Mouse (Mus musculus) cerebellum, adult 2 months (tissue): Measurements from ENCODE around the gene Gm11492. TPM values are rescaled to one million over a fixed set of nuclear protein-coding genes. Genes with fewer than 3 reads are reported as not detected.

ENCODE experiments used
- DNase-seq, 2 experiments: peaks; one replicate each; pipeline ENCODE4 v3.0.0; 2021
- H3K27ac ChIP-seq: fragments of 200-500 bp; 2 replicates; pipeline ENCODE4 v1.5.1; 2012; ENCODE audit warnings: low read length, control low read depth, inconsistent platforms; ENCODE audit not compliant: insufficient read depth
- H3K27me3 ChIP-seq: fragments of 200-500 bp; 2 replicates; pipeline ENCODE4 v1.6.1; 2012; ENCODE audit warnings: inconsistent platforms, mild to moderate bottlenecking, low read length, moderate library complexity; ENCODE audit not compliant: control insufficient read depth, insufficient read depth
- H3K4me1 ChIP-seq: fragments of 200-500 bp; 2 replicates; pipeline ENCODE4 v1.6.1; 2011; ENCODE audit warnings: low read length; ENCODE audit not compliant: control insufficient read depth, insufficient read depth
- H3K4me3 ChIP-seq: fragments of 200-500 bp; replicated peaks from 2 replicates; pipeline ENCODE3; 2011; ENCODE audit warnings: mild to moderate bottlenecking, low read depth, low read length, control low read depth; ENCODE audit not compliant: insufficient read depth
- CTCF ChIP-seq: fragments of 200-500 bp; IDR thresholded peaks from 2 replicates; pipeline ENCODE4 v1.5.1; 2011; ENCODE audit warnings: low read depth, mild to moderate bottlenecking, control low read depth, low read length, moderate library complexity, borderline replicate concordance; ENCODE audit not compliant: insufficient read depth
- POLR2A ChIP-seq: fragments of 200-500 bp; IDR thresholded peaks from 2 replicates; pipeline ENCODE4 v1.6.1; 2011; ENCODE audit warnings: low read length, control low read depth, borderline replicate concordance; ENCODE audit not compliant: insufficient read depth
- WGBS: fragments of 180-500 bp; shearing (Covaris S2); methylation state at CpG from one replicate; pipeline ENCODE4 v1.1.7; 2018; 5-methylcytosine and 5-hydroxymethylcytosine counted together
- polyA plus RNA-seq: library from polyadenylated mRNA; depleted of rRNA; stranded (reverse); fragments of >200 nt; gene quantifications from 2 replicates; pipeline ENCODE4 v1.2.3, GENCODE M21; 2012

Gm11492 gene
- polyA plus RNA-seq, 1 experiment = not detected

DNA sequence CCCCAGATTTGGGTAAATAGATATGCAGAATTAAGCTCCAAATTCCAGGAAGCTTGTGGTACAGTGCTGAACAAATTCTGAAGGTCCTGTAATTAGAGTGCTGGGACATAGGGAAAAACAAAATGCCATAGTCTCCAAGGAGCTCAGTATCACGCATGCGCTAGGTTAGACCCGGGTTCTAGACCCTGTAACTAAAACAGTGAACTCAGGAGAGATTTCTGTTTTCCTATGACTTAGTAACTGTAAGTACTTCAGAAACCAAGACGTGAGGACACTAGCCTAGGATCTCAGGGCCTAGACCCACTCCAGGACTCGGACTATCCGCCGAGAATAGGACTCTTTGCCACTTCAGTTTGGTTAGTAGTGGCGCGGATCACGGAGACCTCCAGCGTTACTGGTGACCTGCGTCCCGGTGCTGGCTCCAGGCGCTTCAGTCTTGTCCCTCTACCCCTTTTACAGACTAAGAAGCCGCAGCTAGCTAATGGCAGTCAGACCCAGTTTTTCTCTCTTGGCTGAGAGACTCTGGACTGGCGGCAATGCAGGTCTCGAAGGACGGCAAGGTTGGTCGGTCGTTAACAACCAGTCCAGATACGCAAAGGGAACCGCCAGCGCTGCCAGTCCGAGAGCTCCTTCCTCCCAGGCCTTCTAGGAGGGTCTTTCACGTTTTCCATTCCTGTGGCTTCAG lies 24.5 kb downstream of the Gm11492 start:
- Histone ChIP-seq H3K27me3 (no peaks in the 10 kb centered on the region), H3K4me1 (peaks cover 16% of the 10 kb centered on the region), H3K4me3 (peak overlapping the region; percentile 83), H3K27ac (peak overlapping the region; percentile 48)
- under 1% methylated on average over 25 of the region's 25 CpGs for WGBS
- peak; percentile 55 to 71 for DNase-seq
- TF ChIP-seq CTCF (no peak), POLR2A (no peak)

DNA sequence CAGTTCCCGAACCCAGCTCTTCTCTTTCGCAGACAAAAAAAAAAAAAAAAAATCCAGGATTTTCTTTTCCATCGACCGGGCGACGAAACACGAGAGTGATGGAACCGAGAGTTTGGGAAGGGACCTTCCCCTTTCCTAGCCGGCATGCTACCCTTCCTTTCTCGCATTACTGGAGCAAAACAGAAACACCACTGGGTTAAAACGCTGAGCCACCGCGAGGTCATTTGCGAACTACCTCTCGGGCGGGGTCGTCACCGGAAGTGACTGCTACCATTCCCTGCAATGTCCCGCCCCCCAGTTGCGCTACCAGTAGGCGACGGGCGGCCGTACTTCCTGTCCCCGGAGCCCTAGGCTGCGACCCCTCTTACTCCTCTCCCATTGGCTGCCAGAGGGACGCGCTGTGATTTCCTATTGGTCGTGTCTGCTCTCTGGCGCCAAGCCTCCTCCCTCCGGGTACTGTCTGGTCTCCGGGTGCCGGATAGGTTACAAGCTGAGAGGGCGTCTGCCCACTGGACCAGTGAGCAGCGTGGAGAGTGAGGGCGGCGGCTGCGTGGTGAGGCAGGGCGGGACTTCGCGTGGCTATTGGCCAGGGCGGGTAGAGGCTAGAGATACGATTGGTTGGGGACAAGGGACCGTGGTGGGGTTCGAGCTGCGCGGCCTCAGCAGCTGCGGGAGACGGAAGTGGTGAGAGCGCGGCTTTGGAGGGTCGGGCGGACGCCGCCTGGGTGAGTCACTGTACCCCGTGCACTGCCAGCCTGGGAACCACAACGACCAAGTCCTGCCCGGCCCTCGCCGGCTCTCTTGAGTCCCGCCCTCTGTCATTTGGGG lies 25.3 kb downstream of the Gm11492 start, which contains the start of gene Mtmr4:
Gene Mtmr4, plus strand, starts transcription at position 637 of the 828 bp plus-strand sequence.
- Histone ChIP-seq H3K4me1 (peaks cover 16% of the 10 kb centered on the region), H3K4me3 (peak within 1 kb of the TSS; percentile 83), H3K27me3 (no peaks in the 10 kb centered on the region), H3K27ac (peak within 1 kb of the TSS; percentile 89)
- peak; percentile 100 for DNase-seq
- peak; percentile 96 for TF ChIP-seq POLR2A
- no peak for TF ChIP-seq CTCF
- under 1% methylated on average over 60 of the region's 61 CpGs for WGBS

DNA sequence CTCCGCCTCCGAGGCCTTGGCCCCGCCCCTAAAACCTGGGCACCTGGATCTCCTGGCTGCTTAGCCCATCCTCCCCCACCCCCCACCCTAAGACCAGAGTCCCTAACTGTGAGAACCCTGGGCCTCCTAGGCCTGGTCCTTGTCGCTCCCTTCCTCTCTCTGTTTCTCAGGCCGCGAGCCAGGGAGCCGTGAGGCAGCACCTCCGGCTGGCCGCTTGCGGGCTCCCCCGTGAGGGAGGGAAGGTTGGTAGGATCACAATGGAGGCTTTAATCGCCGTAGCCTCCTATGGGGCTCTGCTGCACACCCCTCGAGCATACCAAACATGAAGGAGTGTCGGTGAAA lies 25.9 kb downstream of the Gm11492 start:
- peak overlapping the region; percentile 89 for H3K27ac ChIP-seq
- H3K27me3 ChIP-seq = no peaks in the 10 kb centered on the region
- peak overlapping the region; percentile 68 for H3K4me3 ChIP-seq
- no peak for TF ChIP-seq CTCF
- no peak for TF ChIP-seq POLR2A
- peaks cover 17% of the 10 kb centered on the region for H3K4me1 ChIP-seq
- DNase-seq = no peak
- WGBS = under 1% methylated on average over 15 of the region's 15 CpGs

DNA sequence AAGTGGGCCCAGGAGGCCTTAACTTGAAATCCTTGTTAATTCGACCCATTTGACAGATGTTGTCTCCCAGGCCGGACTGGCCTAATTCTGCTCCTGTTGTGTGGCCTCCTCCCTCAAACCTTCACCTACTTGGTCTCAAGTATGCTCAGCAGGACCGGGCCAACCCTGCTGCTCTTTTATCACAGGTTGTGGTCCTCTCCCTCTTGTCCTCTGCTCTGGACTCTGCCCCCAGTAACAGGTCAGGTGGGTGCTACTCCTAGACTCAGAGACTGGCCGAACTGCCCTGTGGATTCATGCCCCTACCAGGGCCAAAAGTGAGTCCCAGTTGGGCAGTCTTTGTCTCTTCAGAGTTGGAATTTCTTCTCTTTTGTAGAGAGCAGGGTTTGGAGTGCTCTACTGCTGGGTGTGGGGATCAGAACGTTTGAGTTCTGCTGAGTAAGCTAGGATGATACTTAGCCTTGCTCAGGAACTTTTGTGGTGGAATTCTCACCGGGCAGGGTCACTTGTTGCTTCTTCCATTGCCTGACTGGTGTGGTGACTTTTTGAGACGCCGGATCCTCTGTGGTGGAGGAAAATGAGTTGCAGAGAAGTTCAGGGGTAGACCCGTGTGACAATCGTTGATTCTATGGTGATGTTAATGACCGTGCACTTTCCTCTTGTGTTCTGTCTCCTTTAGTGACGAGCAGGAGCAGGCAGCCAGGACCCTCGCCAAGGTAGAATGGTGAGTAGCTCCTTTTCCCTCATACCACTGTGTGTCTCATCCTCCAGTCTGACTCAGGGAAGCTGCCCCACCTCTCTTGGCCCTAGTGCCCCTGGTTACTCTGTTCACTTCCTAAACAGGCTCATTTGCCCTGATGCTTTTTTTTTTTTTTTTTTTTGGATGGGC lies 26.5 kb downstream of the Gm11492 start:
- TF ChIP-seq POLR2A = no peak
- no peak for TF ChIP-seq CTCF
- Histone ChIP-seq H3K27me3 (no peaks in the 10 kb centered on the region), H3K27ac (peak overlapping the region; percentile 89), H3K4me1 (peaks cover 20% of the 10 kb centered on the region), H3K4me3 (peak overlapping the region; percentile 68)
- no peak for DNase-seq
- 17% methylated on average over 13 of the region's 13 CpGs for WGBS

DNA sequence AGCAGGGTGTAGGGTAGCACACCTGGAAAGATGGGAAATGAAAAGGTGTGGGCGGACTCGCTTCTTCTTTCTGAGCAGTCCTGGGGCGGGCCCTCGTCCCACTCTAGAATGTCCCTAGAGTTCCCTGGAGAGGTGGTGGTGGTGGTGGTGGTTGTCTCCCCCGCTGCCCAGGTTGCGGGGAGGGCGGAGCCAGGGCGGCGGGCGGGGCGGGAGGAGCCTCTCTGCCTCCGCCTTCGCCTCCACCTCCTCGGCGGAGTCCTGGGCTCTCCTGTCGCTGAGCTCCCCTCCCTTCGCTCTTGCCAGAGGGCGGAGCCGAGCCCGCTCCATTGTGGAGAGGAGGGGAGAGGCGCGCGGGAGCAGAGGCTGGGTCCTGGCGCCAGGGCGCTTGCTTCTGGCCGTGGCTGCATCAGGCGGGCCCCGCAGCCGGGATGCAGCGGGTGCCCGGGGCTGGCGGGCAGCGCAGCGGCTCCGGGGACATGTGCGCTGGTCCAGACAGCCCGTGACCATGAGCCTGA lies 28.9 kb downstream of the Gm11492 start:
- peak overlapping the region; percentile 92 for H3K4me3 ChIP-seq
- DNase-seq = peak; percentile 89 to 93
- peaks cover 21% of the 10 kb centered on the region for H3K4me1 ChIP-seq
- no peaks in the 10 kb centered on the region for H3K27me3 ChIP-seq
- WGBS = 2% methylated on average over 36 of the region's 37 CpGs
- peak overlapping the region; percentile 70 for H3K27ac ChIP-seq
- TF ChIP-seq POLR2A (peak; percentile 60; the same call in 1 of the 2 replicates), CTCF (no peak)

DNA sequence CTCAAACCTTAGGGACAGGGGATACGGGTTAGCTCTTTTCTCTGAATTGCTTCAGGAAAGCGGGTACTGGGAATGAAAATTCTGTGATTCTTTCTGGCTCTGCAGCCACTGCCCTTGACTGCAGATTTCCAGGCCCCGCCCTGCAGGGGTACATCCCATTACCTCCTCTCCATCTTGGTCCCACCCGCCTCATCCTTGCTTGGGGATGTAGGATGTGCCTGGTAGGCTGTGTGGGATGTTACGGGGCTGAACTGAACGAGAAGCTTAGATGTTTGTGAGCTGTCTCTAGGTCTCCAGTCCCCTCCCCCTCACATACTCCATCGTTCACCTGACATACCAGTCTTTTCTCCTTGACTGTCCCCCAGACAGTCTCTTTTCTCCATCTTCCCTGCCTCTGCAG lies 29.5 kb downstream of the Gm11492 start:
- Histone ChIP-seq H3K27me3 (no peaks in the 10 kb centered on the region), H3K4me3 (peak overlapping the region; percentile 92), H3K4me1 (peaks cover 22% of the 10 kb centered on the region), H3K27ac (peak overlapping the region; percentile 58)
- no peak for TF ChIP-seq CTCF
- TF ChIP-seq POLR2A = no peak
- DNase-seq = peak; percentile 45 to 54
- WGBS = 5% methylated on average over 7 of the region's 7 CpGs

DNA sequence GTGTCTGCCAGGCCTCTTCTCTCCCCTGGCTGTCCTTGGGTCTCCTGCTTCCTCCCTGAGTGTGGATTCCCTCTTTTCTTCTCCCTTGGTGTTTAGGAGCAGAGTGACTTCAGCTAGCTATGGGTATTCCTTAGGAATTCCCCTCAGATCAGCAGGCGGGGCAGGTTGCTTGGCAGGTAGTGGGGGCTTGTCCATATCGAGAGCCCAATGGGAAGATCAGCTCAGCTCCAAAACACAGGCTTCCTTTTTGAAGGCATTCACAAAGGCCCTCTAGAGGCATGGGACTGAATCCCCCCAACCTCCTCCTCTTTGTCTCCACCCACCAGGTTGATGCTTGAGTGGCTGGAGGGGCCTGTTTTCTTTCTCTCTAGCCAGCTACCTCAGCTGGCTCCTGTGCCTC lies 30.0 kb downstream of the Gm11492 start:
- TF ChIP-seq CTCF (0 out of 2 replicates have a peak, but pooled peaks have one; percentile 3), POLR2A (no peak)
- Histone ChIP-seq H3K27ac (no peak overlapping the region), H3K4me3 (peak overlapping the region; percentile 92), H3K27me3 (no peaks in the 10 kb centered on the region), H3K4me1 (peaks cover 22% of the 10 kb centered on the region)
- DNase-seq = no peak
- 9% methylated on average over 2 of the region's 2 CpGs for WGBS
